Comparison of ENCODE assay signal across 18 mouse cellular contexts in the genomic region with DNA sequence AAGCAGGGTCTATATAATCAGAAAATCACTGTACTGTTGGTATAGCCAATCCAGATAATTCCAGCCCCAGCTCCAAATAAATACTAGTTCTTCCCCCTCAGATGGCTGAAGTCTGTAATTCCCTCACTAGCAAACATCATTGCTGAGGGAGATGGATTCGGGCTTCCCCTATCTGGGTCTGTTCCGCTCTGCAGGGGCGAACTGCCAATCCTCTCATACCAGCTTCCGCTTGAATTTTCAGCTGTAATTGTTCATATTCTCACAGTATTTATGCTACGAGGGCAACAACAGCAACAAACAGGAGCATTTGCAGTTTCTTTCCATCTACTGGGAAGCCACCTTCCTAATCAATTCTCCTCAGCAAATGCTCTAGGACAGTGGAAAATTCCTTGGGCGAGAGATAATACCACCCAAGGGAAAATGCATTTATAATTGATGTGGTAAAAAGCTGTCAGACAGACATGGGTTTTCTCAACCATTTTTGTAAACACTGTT.
DNase-seq lines count a peak whose midpoint lies in the region; ATAC-seq and TF ChIP-seq lines count a peak whose summit lies in the region.
"Had no signal": no experiment of that assay in that cellular context is flagged by ENCODE, and none has a peak within 500 bp of the region (broad histone marks: within the 10 kb centered on the region; RNA-seq: fewer than 3 reads in every experiment).

No protein-coding gene starts in this region.

- no peak for TF ChIP-seq CTCF in hindbrain, postnatal 0 days (IDR thresholded peaks at IDR 0.05; ENCODE audit: low read depth)
- TF ChIP-seq CTCF in lung, embryonic 14.5 days (IDR thresholded peaks at IDR 0.05; ENCODE audit: low read depth) = no peak
- no peak for TF ChIP-seq CTCF in brain, embryonic 14.5 days (IDR thresholded peaks at IDR 0.05; ENCODE audit: borderline replicate concordance, extremely low read depth, insufficient read depth, insufficient read length)

- no peak for TF ChIP-seq POLR2A in brain, embryonic 14.5 days (IDR thresholded peaks at IDR 0.05; ENCODE audit: borderline replicate concordance, extremely low read depth, insufficient read depth, insufficient read length, poor library complexity, severe bottlenecking)

- no peaks in the 10 kb centered on the region for H3K36me3 ChIP-seq in hindbrain, postnatal 0 days (ENCODE audit: insufficient read depth, low read length)
- H3K36me3 ChIP-seq in hindbrain, embryonic 16.5 days (ENCODE audit: control insufficient read depth, insufficient read depth, low read length) = no peaks in the 10 kb centered on the region
- H3K36me3 ChIP-seq in lung, embryonic 14.5 days (ENCODE audit: insufficient read depth) = no peaks in the 10 kb centered on the region
- H3K36me3 ChIP-seq: G1E; limb, embryonic 15.5 days had no signal

- H3K4me3 ChIP-seq in hindbrain, postnatal 0 days (ENCODE audit: low read length) = no peak overlapping the region
- H3K4me3 ChIP-seq in hindbrain, embryonic 16.5 days (ENCODE audit: low read length) = no peak overlapping the region
- H3K4me3 ChIP-seq in lung, embryonic 14.5 days (ENCODE audit: low read depth, low read length) = no peak overlapping the region
- H3K4me3 ChIP-seq: erythroblast, embryonic 14.5 days; limb, embryonic 15.5 days had no signal

- no peaks in the 10 kb centered on the region for H3K4me1 ChIP-seq in hindbrain, postnatal 0 days (ENCODE audit: insufficient read depth, low read length)
- H3K4me1 ChIP-seq in hindbrain, embryonic 16.5 days (ENCODE audit: control insufficient read depth, insufficient read depth, low read depth, low read length) = no peaks in the 10 kb centered on the region
- H3K4me1 ChIP-seq in lung, embryonic 14.5 days (ENCODE audit: insufficient read depth) = no peaks in the 10 kb centered on the region
- H3K4me1 ChIP-seq: limb, embryonic 15.5 days had no signal

- H3K9me3 ChIP-seq in hindbrain, postnatal 0 days (ENCODE audit: low read length) = no peaks in the 10 kb centered on the region
- H3K9me3 ChIP-seq in hindbrain, embryonic 16.5 days (ENCODE audit: control insufficient read depth, low read length) = no peaks in the 10 kb centered on the region
- no peaks in the 10 kb centered on the region for H3K9me3 ChIP-seq in lung, embryonic 14.5 days (ENCODE audit: low read depth, low read length)
- H3K9me3 ChIP-seq: limb, embryonic 15.5 days had no signal

- ATAC-seq in hindbrain, postnatal 0 days = no peak
- no peak for ATAC-seq in hindbrain, embryonic 16.5 days
- ATAC-seq in lung, embryonic 14.5 days (ENCODE audit: insufficient read depth) = no peak
- ATAC-seq: CD4-positive, CD25-positive, alpha-beta regulatory T cell, adult 4 months had no signal

- DNase-seq in cerebellum, postnatal 10 days = peak; percentile 51 to 55
- no peak for DNase-seq in cerebellum, adult 8-10 months
- DNase-seq in hindbrain, postnatal 0 days (ENCODE audit: low spot score) = peak; percentile 21
- DNase-seq in lung, embryonic 14.5 days = peak; percentile 3
- DNase-seq in lung, postnatal 4 days = no peak
- DNase-seq in brain, embryonic 14.5 days (ENCODE audit: low read depth) = peak; percentile 59
- DNase-seq in kidney, postnatal 25 days = no peak
- DNase-seq: cerebellum, postnatal 25 days; heart, postnatal 14 days; lung, postnatal 14 days; right cerebral cortex, postnatal 14 days; thymus, postnatal 14 days had no signal

- WGBS in hindbrain, postnatal 0 days = 45% methylated on average over 6 of the region's 6 CpGs
- WGBS in hindbrain, embryonic 16.5 days = 51% methylated on average over 6 of the region's 6 CpGs
- WGBS in lung, embryonic 14.5 days = 69% methylated on average over 6 of the region's 6 CpGs

- H3K9ac ChIP-seq in hindbrain, postnatal 0 days (replicated peaks; ENCODE audit: low read length) = no peak overlapping the region
- H3K9ac ChIP-seq in hindbrain, embryonic 16.5 days (ENCODE audit: low read depth, low read length) = no peak overlapping the region
- no peak overlapping the region for H3K9ac ChIP-seq in lung, embryonic 14.5 days
- H3K9ac ChIP-seq: limb, embryonic 15.5 days had no signal

- H3K27ac ChIP-seq in hindbrain, postnatal 0 days = no peak overlapping the region
- no peak overlapping the region for H3K27ac ChIP-seq in hindbrain, embryonic 16.5 days (ENCODE audit: low read depth, low read length)
- no peak overlapping the region for H3K27ac ChIP-seq in lung, embryonic 14.5 days (ENCODE audit: low read depth)
- H3K27ac ChIP-seq: limb, embryonic 15.5 days had no signal

- H3K27me3 ChIP-seq in hindbrain, postnatal 0 days (ENCODE audit: insufficient read depth, low read length) = no peaks in the 10 kb centered on the region
- no peaks in the 10 kb centered on the region for H3K27me3 ChIP-seq in hindbrain, embryonic 16.5 days (replicated peaks; ENCODE audit: control insufficient read depth, insufficient read depth, low read length)
- no peaks in the 10 kb centered on the region for H3K27me3 ChIP-seq in lung, embryonic 14.5 days (ENCODE audit: insufficient read depth, low read length)
- H3K27me3 ChIP-seq: limb, embryonic 15.5 days had no signal

- H3K4me2 ChIP-seq in hindbrain, postnatal 0 days (ENCODE audit: low read depth, low read length) = 0 out of 2 replicates have a peak overlapping the region, but pooled peaks have one; percentile 19
- H3K4me2 ChIP-seq in hindbrain, embryonic 16.5 days (ENCODE audit: low read length) = no peak overlapping the region
- no peak overlapping the region for H3K4me2 ChIP-seq in lung, embryonic 14.5 days
- H3K4me2 ChIP-seq: heart, embryonic 11.5 days; limb, embryonic 15.5 days had no signal

Comparison
In these comparisons a context has a peak if more than half of its experiments do, and no peak if none do; other contexts are left out.
1. DNase-seq: peak in cerebellum, postnatal 10 days (2 of 2), hindbrain, postnatal 0 days (single experiment), lung, embryonic 14.5 days (single experiment) and brain, embryonic 14.5 days (single experiment); none in cerebellum, adult 8-10 months (single experiment), lung, postnatal 4 days (0 of 2) and kidney, postnatal 25 days (0 of 2).